Mouse (Mus musculus) spleen, embryonic (tissue): ENCODE measurements at regions not wholly inside any gene's neighbourhood (a gene's known extent, or its start where the extent isn't known, plus 50 kb on each side); places are given as distances from the start of the nearest gene placed in this dataset.

ENCODE experiments used
- CTCF ChIA-PET: fragments of 350-600 bp; sonication (Branson Sonifier 250); formaldehyde crosslinking; loops from one replicate; lab custom pipeline; 2022; lab: Charles Lee

GRCm38 (mm10) chr10:110534387-110534786 lies 78.4 kb upstream of the Nav3 start:
- CTCF ChIA-PET = no interaction called here

DNA sequence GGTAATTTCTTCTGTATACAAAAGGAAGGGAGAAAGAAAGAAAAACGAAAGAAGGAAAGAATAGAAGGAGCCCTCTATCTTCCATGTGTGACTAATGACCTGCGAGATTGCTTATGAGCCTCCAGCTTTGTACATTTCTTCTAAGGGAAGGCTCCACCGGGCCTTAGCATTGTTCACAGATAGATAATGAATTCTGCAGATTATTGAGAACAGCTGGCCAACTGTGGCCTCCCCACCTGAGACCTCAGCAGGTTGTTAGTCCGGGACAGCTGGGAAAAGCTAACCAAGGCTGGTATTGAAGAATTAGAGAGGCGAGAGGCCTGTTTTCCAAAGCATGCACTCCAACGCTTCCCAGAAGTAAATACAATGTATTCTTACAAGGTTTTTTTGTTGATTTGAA lies 86.7 kb upstream of the Nav3 start:
- CTCF ChIA-PET = no interaction called here

DNA sequence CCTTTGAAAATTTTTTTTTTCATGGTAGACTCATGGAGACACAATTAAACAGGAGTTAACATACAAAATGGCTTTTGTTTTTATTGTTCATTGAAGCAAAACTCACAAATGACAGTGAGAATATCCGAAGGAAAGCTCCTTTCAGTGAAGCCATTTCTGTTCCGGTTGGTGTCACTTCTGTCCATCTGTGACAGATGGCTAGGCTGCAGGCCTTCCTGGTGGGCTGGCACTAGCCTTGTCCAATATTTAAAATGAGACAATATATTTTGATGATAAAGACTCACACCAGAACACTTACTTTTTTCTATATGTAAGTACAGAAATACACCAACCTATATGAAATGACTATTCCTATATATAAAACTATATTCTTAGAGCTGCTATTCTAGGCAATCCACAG lies 92.4 kb upstream of the Nav3 start:
- CTCF ChIA-PET = interaction anchor here (0.6 kb wide), 1 partner anchor 1751 kb away, joined by 3 read pairs; no protein-coding TSS in a partner anchor

DNA sequence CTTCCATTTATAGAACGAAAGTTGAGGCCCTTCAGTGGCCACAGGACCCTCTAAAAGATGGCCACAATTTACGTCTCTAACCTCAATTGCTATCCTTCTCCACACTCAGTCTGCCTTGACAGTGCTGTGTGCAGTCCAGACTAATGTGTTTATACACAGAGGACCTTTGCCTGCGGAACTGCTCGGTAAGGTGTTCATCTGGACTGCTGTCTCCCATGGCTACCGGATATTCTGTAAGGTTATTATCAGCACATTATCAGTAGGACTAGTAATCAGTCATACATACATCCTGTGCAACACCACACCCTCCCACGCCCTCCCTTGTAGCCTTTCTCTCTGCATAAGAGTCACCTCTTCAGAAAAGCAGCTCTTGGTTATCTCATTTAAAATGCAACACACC lies 98.0 kb upstream of the Nav3 start:
- CTCF ChIA-PET = no interaction called here

DNA sequence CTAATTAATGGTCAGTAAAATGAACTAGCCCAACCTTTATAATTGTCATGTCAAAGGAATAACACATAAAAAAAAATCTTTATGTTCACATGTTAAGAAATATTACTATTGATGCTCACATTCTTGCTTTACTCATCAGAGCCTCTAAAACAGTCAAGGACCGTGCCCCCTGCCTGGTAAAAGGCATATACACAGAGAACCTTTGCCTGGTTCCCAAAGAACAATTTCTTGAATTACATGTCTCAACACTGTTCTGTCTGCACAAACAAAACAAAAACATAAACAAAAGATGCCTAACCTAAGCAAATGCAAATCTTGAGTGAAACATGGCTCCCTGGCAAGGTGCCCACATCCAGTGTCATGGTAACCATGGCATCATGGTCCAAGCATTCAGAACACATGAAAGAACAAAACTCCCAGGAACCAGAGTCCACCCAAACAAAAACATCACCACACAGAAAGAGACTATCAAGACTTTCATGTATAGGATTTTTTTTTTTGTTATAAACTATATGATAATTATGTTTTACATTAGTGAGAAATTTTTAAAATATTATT lies 100.4 kb upstream of the Nav3 start:
- CTCF ChIA-PET = no interaction called here

- CTCF ChIA-PET = no interaction called here
Measured at GRCm38 (mm10) chr10:110563057-110563456, 107.1 kb upstream of the Nav3 start.

DNA sequence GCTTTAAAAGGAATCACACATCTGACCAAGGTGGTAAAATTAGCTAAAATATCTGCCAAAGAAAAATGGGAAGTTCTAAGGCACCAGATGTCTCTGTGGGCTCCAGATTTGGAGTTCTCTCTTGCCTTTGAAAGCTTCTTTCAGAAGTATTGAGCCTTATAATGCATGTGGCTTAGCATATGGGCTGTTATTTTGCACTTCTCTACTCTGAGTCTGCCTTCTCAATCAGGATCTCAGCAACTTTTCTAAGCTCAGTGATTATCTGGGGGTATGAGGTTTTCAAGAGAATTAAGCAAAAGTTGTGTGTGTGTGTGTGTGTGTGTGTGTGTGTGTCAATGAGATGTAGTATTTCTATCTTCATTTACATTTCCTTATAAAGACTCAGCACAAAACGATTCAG lies 107.6 kb upstream of the Nav3 start:
- CTCF ChIA-PET = no interaction called here

GRCm38 (mm10) chr10:110566260-110567050 lies 110.5 kb upstream of the Nav3 start:
- CTCF ChIA-PET = no interaction called here

DNA sequence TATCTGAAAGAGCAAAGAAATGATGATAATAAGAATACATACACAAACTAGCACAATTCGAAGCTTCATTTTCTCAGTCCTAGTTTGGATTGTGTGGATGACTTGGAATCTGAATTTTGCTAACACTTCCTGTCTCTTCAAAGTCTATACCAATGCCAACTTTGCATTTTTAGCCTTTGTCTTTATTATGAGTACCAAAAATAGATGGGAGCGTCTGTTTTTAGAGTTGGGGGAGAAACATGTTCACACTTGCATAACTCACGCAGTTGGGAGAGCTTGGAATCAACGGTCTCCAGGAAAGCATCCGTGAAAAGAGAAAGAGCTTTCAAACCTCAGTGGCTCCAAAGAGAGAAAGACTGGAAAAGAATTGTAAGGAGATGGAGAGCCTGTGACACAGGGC lies 114.5 kb upstream of the Nav3 start:
- CTCF ChIA-PET = no interaction called here

- CTCF ChIA-PET = no interaction called here
Measured at GRCm38 (mm10) chr10:110571179-110571578, 115.2 kb upstream of the Nav3 start.

DNA sequence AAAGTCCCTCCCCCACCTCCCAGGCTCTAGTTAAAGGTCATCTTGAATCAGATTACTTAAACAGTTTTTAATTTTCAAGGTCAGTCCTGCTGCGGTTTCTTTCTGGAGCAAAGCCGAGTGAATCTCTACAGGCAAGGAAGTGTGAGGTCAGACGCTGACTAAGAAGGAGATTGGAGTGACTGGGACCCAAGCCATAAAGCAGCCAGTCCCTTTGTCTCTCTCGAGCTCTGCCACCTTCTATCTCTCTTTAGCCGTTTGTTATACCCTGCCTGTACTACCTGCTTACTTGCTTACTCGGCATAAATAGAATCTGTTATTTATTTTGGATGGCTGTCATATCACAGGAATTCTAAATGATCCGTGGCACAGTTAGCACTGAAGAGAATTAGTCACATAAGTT lies 117.5 kb upstream of the Nav3 start:
- CTCF ChIA-PET = no interaction called here

GRCm38 (mm10) chr10:110586029-110586428 lies 130.0 kb upstream of the Nav3 start:
- CTCF ChIA-PET = no interaction called here

GRCm38 (mm10) chr10:110586507-110586906 lies 130.5 kb upstream of the Nav3 start:
- CTCF ChIA-PET = no interaction called here

DNA sequence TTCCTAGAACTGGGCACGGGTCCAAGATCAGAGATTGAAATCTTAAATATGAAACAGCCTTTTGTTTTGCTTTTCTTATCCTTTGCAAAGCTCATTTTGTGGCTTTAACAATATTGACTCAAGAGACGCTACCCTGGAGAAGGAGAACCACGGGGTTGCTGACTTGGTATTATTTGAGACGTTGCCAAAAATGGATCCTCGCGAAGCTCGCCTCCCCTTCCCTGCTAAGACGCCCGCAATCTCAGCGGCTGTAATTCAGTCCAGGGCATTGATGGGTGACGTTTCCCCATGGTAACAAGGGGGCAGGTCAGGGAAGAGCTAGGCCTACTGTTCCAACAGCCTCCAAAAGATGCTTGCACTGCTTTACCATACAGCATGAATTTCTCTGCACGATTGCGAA lies 131.5 kb upstream of the Nav3 start:
- CTCF ChIA-PET = no interaction called here

DNA sequence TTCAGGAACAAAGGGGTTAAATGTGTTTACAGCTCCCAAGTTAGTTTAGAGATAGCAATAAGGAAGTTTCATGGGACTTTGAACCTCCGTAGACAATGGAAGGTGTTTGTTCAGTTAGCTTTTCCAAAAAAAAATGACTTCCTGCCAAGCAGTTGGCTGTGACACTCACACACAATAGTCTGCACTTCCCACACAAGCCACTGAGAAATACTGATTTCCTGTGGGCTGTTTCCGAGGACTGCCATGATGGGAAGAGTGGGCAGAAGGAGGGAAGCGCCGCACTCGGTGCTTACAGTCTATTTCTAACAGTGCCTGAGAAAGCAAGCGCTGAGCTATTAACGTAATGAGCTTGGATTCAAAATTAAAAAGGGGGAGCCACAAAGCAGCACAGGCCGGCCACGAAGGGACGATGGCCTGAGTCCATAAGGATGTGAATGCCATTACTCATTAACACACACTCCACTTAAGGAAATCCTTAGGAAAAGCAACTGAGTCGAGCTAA lies 144.4 kb upstream of the Nav3 start:
- CTCF ChIA-PET = no interaction called here

DNA sequence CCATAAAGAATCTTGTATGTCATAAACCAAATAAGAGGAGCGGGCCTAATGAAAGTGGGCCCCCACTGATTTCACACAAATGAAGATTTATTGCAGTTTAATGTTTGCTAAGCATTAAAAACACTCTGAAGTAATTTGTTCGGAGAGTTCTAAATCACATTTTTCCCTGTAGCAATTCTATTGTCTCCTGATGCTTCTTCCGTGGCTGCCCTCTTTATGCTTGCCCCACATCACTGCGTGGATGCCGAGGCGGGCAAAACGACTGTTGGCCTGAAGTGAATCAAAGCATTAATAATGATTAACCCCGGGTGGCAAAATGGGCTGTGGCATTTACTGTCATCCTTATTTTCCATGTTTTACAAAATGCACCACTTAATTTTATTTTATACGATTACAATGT lies 134.9 kb upstream of the E2f7 start:
- CTCF ChIA-PET = no interaction called here

DNA sequence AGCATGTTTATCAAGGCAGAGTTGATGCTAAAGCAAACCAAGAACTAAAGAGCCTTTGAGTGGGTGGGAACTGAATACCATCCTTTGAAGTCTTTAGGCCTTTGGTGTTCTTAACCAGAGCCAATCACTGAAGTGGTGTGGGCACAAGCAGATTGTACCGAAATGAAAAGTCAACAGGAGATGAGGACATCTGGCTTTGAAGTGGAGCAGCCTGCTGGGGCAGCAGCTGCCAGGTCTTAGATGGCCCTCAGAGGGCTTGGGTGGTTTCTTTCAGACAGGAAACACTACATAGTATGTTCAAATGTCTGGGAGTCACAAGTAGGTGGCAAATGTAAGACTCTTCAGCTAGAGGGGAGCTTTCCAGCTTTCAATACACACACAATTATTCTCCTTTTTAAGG lies 128.2 kb upstream of the E2f7 start:
- CTCF ChIA-PET = no interaction called here

DNA sequence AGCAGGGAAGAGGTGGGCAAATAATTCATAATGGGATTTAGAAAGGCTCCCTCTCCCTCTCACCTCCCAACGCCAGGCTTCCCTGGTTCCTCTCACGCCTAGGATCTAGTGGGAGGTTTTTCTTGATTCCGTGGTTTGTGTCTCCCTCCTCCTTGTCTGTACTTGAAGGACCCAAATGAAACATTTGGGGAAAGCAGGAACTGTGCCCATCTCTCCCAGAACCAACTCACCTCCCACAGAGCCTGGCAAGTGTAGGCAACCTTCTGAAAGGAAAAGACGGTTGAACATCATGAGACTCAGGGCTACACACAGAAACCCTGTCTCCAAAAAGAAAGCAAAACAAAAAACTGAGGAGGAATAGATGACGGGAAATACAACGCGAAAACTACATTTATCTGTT lies 126.0 kb upstream of the E2f7 start:
- CTCF ChIA-PET = no interaction called here

DNA sequence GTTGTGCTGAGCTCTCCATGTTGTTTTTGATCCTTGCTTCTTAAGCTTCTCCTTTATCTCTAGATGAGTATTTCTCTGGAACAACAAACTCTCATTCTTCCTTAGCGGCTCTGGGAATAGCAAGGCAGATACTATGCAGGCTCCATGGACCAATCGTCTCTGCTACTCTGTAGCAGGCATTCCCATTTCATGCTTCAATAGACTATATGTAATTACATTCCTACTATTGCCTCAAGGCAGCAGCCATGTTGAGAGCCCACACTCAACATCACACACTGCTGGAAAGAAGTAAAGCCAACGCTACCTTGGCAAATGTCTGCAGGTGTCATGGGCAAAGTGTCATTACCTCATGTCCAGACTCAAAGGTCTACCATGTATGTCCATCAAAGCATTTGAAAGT lies 119.6 kb upstream of the E2f7 start:
- CTCF ChIA-PET = no interaction called here

- CTCF ChIA-PET = no interaction called here
Measured at GRCm38 (mm10) chr10:110640406-110640805, 104.8 kb upstream of the E2f7 start.

GRCm38 (mm10) chr10:110642065-110642690 lies 103.1 kb upstream of the E2f7 start:
- CTCF ChIA-PET = no interaction called here

DNA sequence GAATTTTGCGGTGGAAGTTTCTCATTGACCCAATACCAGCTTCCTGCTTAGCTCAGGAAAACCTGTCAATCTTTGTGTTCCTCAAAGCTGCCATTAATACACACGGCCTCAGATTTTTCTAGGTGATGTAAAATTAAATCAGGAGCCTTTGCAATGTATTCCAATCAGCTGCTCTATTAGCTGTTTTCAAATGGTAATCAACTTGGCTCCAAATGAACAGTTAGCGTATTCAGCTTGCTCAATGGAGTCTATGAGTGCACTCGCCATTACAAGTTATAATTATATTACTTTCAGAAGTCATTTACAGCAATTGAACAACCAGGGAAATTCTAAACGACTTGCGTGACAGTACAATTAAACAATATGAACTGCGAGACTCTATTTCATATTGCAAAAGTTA lies 97.6 kb upstream of the E2f7 start:
- CTCF ChIA-PET = no interaction called here

GRCm38 (mm10) chr10:110650107-110650506 lies 95.1 kb upstream of the E2f7 start:
- CTCF ChIA-PET = no interaction called here
